Mouse (Mus musculus): ENCODE results near the gene Gm28635. TPM values are rescaled to one million over a fixed set of nuclear protein-coding genes. Genes with fewer than 3 reads are reported as not detected.

Gene Gm28635
- polyA plus RNA-seq, 1 experiment = not detected

- Histone ChIP-seq H3K36me3 (ENCODE audit: control insufficient read depth, insufficient read depth, low read length) (no peaks in the 10 kb centered on the region), H3K4me1 (replicated peaks; ENCODE audit: control insufficient read depth, insufficient read depth, low read length) (no peaks in the 10 kb centered on the region; the same call in 1 of the 2 replicates), H3K27me3 (ENCODE audit: control insufficient read depth, insufficient read depth, low read length) (no peaks in the 10 kb centered on the region), H3K4me3 (ENCODE audit: control insufficient read depth, insufficient read depth, low read length) (no peak overlapping the region), H3K27ac (ENCODE audit: control insufficient read depth, insufficient read depth, low read length) (no peak overlapping the region)
- TF ChIP-seq CTCF (IDR thresholded peaks at IDR 0.05; ENCODE audit: borderline replicate concordance, control insufficient read depth, extremely low read depth, insufficient read depth, low read length, poor library complexity) (no peak), POLR2A (IDR thresholded peaks at IDR 0.05; ENCODE audit: control insufficient read depth, extremely low read depth, insufficient read depth, low read length, poor library complexity) (no peak)
- 45% methylated on average over 5 of the region's 5 CpGs for WGBS
- no peak for DNase-seq
Observed at GRCm38 (mm10) chr2:84582286-84582685, 95.6 kb downstream of the Gm28635 start.

DNA sequence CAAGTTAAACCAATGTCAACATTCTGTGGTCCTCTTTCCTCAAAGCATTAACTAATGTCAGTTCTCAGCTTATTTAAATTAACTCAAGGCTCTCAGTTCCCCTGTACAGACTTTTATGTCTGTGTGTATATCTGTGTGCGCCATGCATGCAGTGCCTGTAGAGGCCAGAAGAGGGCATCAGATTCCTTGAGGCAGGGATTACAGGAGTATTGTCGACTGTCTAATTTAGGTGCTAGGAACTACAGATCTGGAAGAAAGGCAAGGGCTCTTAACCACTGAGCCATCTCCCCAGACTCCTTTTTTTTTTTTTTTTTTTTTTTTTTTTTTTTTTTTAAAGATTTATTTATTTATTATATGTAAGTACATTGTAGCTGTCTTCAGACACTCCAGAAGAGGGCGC lies 96.6 kb downstream of the Gm28635 start:
- 94% methylated on average over 2 of the region's 3 CpGs for WGBS
- H3K4me3 ChIP-seq (ENCODE audit: control insufficient read depth, insufficient read depth, low read length) = no peak overlapping the region
- no peak overlapping the region for H3K27ac ChIP-seq (ENCODE audit: control insufficient read depth, insufficient read depth, low read length)
- peak; percentile 29 for DNase-seq
- no peaks in the 10 kb centered on the region for H3K36me3 ChIP-seq (ENCODE audit: control insufficient read depth, insufficient read depth, low read length)
- TF ChIP-seq POLR2A (IDR thresholded peaks at IDR 0.05; ENCODE audit: control insufficient read depth, extremely low read depth, insufficient read depth, low read length, poor library complexity) (no peak), CTCF (IDR thresholded peaks at IDR 0.05; ENCODE audit: borderline replicate concordance, control insufficient read depth, extremely low read depth, insufficient read depth, low read length, poor library complexity) (no peak)
- no peaks in the 10 kb centered on the region; the same call in 1 of the 2 replicates for H3K4me1 ChIP-seq (replicated peaks; ENCODE audit: control insufficient read depth, insufficient read depth, low read length)
- no peaks in the 10 kb centered on the region for H3K27me3 ChIP-seq (ENCODE audit: control insufficient read depth, insufficient read depth, low read length)

DNA sequence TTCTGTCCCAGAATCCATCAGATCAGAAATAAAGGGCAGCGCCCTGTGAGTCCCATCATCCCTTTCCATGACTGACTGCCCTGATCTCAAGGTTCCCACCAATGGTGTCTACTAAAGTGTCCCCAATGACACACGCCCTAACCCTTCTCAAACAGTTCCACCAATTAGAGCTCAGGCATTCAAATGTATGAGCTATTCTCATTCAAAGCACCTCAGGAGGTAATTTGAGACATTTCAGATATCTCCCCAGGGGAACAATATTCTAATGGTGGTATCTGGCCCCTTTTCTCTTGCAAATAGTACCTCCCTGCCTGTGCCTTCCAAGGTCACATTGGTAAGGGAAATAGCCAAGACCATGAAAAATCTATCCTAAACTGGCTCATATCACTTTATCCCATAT lies 98.5 kb downstream of the Gm28635 start:
- 93% methylated on average over 2 of the region's 2 CpGs for WGBS
- Histone ChIP-seq H3K27me3 (ENCODE audit: control insufficient read depth, insufficient read depth, low read length) (no peaks in the 10 kb centered on the region), H3K27ac (ENCODE audit: control insufficient read depth, insufficient read depth, low read length) (no peak overlapping the region), H3K4me1 (replicated peaks; ENCODE audit: control insufficient read depth, insufficient read depth, low read length) (no peaks in the 10 kb centered on the region; the same call in 1 of the 2 replicates), H3K4me3 (ENCODE audit: control insufficient read depth, insufficient read depth, low read length) (no peak overlapping the region), H3K36me3 (ENCODE audit: control insufficient read depth, insufficient read depth, low read length) (no peaks in the 10 kb centered on the region)
- no peak for DNase-seq
- no peak for TF ChIP-seq CTCF (IDR thresholded peaks at IDR 0.05; ENCODE audit: borderline replicate concordance, control insufficient read depth, extremely low read depth, insufficient read depth, low read length, poor library complexity)

DNA sequence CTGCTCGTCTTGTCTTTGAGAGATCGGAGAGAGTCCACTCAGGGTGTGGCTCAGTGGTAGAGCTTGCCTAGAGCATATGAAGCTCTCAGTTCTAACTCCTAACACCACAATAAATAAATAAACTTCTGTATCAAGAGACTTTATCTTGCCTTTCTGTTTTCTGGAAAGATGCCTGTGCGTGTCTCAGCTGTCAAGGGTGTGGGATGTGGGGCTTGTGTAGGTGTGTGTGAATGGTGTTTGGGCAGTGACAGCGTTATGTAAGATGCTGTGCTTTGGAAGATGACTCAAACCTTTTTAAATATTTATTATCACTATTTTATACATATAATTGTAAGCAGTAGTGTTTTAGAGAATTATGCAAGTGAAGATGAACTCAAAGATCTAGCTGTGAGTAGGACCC lies 103.7 kb downstream of the Gm28635 start:
- TF ChIP-seq CTCF (IDR thresholded peaks at IDR 0.05; ENCODE audit: borderline replicate concordance, control insufficient read depth, extremely low read depth, insufficient read depth, low read length, poor library complexity) (no peak), POLR2A (IDR thresholded peaks at IDR 0.05; ENCODE audit: control insufficient read depth, extremely low read depth, insufficient read depth, low read length, poor library complexity) (no peak)
- no peak for DNase-seq
- no peak overlapping the region for H3K27ac ChIP-seq (ENCODE audit: control insufficient read depth, insufficient read depth, low read length)
- no peaks in the 10 kb centered on the region for H3K27me3 ChIP-seq (ENCODE audit: control insufficient read depth, insufficient read depth, low read length)
- no peaks in the 10 kb centered on the region for H3K4me1 ChIP-seq (replicated peaks; ENCODE audit: control insufficient read depth, insufficient read depth, low read length)
- no peaks in the 10 kb centered on the region for H3K36me3 ChIP-seq (ENCODE audit: control insufficient read depth, insufficient read depth, low read length)
- H3K4me3 ChIP-seq (ENCODE audit: control insufficient read depth, insufficient read depth, low read length) = no peak overlapping the region
- 97% methylated on average over 4 of the region's 4 CpGs for WGBS

GRCm38 (mm10) chr2:84556888-84557514 lies 120.8 kb downstream of the Gm28635 start:
- no peaks in the 10 kb centered on the region for H3K27me3 ChIP-seq (ENCODE audit: control insufficient read depth, insufficient read depth, low read length)
- H3K36me3 ChIP-seq (ENCODE audit: control insufficient read depth, insufficient read depth, low read length) = no peaks in the 10 kb centered on the region
- no peak overlapping the region for H3K4me3 ChIP-seq (ENCODE audit: control insufficient read depth, insufficient read depth, low read length)
- WGBS = 60% methylated on average over 10 of the region's 10 CpGs
- DNase-seq = no peak
- TF ChIP-seq CTCF (IDR thresholded peaks at IDR 0.05; ENCODE audit: borderline replicate concordance, control insufficient read depth, extremely low read depth, insufficient read depth, low read length, poor library complexity) = no peak
- TF ChIP-seq POLR2A (IDR thresholded peaks at IDR 0.05; ENCODE audit: control insufficient read depth, extremely low read depth, insufficient read depth, low read length, poor library complexity) = no peak
- no peaks in the 10 kb centered on the region for H3K4me1 ChIP-seq (replicated peaks; ENCODE audit: control insufficient read depth, insufficient read depth, low read length)
- no peak overlapping the region for H3K27ac ChIP-seq (ENCODE audit: control insufficient read depth, insufficient read depth, low read length)

Other genes starting within 250 kb of the Gm28635 start
- 1.5 and 2.3 TPM in 2 replicates for gene Tfpi, start 201.3 kb downstream of the Gm28635 start, polyA plus RNA-seq (2012; rRNA removed)
- gene Ctnnd1, start 27.3 kb downstream of the Gm28635 start, polyA plus RNA-seq (2012; rRNA removed) = 10.5 and 13.6 TPM in 2 replicates
- not detected in 2 replicates for gene Btbd18, start 19.0 kb downstream of the Gm28635 start, polyA plus RNA-seq (2012; rRNA removed)
- gene Selenoh, start 7.3 kb downstream of the Gm28635 start, polyA plus RNA-seq (2012; rRNA removed) = 172 and 191 TPM in 2 replicates
- 10.6 and 11.6 TPM in 2 replicates for gene Med19, start 361 bp upstream of the Gm28635 start, polyA plus RNA-seq (2012; rRNA removed)
- 50.2 and 53.8 TPM in 2 replicates for gene Tmx2, start 1.1 kb upstream of the Gm28635 start, polyA plus RNA-seq (2012; rRNA removed)
- gene Zdhhc5, start 37.1 kb upstream of the Gm28635 start, polyA plus RNA-seq (2012; rRNA removed) = 53.6 and 57.1 TPM in 2 replicates
- gene Clp1, start 49.3 kb upstream of the Gm28635 start, polyA plus RNA-seq (2012; rRNA removed) = 25.0 and 29.3 TPM in 2 replicates
- gene Ypel4, start 56.0 kb upstream of the Gm28635 start, polyA plus RNA-seq (2012; rRNA removed) = 1.2 and 2.0 TPM in 2 replicates
- gene Gm19426, start 65.6 kb upstream of the Gm28635 start, polyA plus RNA-seq (2012; rRNA removed) = 0.15 TPM in 1 of 2 replicates, not detected in the other
- gene Serping1, start 97.4 kb upstream of the Gm28635 start, polyA plus RNA-seq (2012; rRNA removed) = 64.6 and 93.7 TPM in 2 replicates
- gene Ube2l6, start 120.8 kb upstream of the Gm28635 start, polyA plus RNA-seq (2012; rRNA removed) = 27.7 and 35.3 TPM in 2 replicates
- gene Smtnl1, start 144.6 kb upstream of the Gm28635 start, polyA plus RNA-seq (2012; rRNA removed) = 0.60 and 0.94 TPM in 2 replicates
- gene Timm10, start 149.0 kb upstream of the Gm28635 start, polyA plus RNA-seq (2012; rRNA removed) = 23.0 and 29.0 TPM in 2 replicates
- 106 and 123 TPM in 2 replicates for gene Slc43a1, start 160.8 kb upstream of the Gm28635 start, polyA plus RNA-seq (2012; rRNA removed)
- gene Rtn4rl2, start 208.7 kb upstream of the Gm28635 start, polyA plus RNA-seq (2012; rRNA removed) = 1.8 and 2.1 TPM in 2 replicates